Mouse (Mus musculus): ENCODE measurements around the gene Dscaml1. TPM values are rescaled to one million over a fixed set of nuclear protein-coding genes. Genes with fewer than 3 reads are reported as not detected.

Dscaml1 gene
- polyA plus RNA-seq, 2 experiments = not detected

DNA sequence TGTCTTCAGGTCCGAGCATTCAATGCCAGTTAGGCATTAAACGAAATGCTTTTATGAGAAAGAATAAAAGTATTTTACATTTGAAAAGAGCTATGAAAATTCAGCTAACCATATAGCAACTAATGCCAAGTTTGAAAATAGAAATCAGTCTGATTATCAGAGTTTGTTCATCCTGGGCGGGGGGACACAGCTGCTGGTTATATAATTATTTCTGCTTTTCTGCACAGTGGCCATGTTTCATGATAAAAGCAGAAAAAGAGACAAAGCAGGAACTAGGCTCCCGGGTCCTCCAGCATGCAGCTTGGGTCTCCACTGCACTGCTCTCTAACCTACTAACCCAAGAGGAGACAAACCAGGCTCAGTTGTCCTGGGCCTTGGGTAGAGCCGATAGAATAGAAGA is 143.9 kb downstream of the Dscaml1 start:
- TF ChIP-seq CTCF (IDR thresholded peaks at IDR 0.05; ENCODE audit: low read depth) = no peak
- TF ChIP-seq EP300 (IDR thresholded peaks at IDR 0.05; ENCODE audit: low read depth) = no peak
- no peaks in the 10 kb centered on the region for H3K27me3 ChIP-seq (ENCODE audit: control insufficient read depth, insufficient read depth, low read length)
- DNase-seq (ENCODE audit: low read depth in 3 of 3, low spot score in 3 of 3) (no peak), ATAC-seq (ENCODE audit: insufficient read depth) (no peak)
- H3K36me3 ChIP-seq (replicated peaks; ENCODE audit: control insufficient read depth, insufficient read depth, low read depth) = no peaks in the 10 kb centered on the region
- H3K4me2 ChIP-seq (ENCODE audit: low read depth) = no peak overlapping the region
- H3K4me3 ChIP-seq (ENCODE audit: insufficient read depth in 1 of 2, low read depth in 2 of 2, low read length in 2 of 2) = no peak overlapping the region
- 54% methylated on average over 5 of the region's 5 CpGs for WGBS (ENCODE audit: insufficient replicate concordance)
- H3K27ac ChIP-seq = no peak overlapping the region
- no peaks in the 10 kb centered on the region for H3K9me3 ChIP-seq (ENCODE audit: control insufficient read depth, low read length)
- no peaks in the 10 kb centered on the region for H3K4me1 ChIP-seq (replicated peaks; ENCODE audit: control insufficient read depth in 2 of 2, insufficient read depth in 2 of 2, low read length in 1 of 2)
- no peak overlapping the region for H3K9ac ChIP-seq (replicated peaks)

DNA sequence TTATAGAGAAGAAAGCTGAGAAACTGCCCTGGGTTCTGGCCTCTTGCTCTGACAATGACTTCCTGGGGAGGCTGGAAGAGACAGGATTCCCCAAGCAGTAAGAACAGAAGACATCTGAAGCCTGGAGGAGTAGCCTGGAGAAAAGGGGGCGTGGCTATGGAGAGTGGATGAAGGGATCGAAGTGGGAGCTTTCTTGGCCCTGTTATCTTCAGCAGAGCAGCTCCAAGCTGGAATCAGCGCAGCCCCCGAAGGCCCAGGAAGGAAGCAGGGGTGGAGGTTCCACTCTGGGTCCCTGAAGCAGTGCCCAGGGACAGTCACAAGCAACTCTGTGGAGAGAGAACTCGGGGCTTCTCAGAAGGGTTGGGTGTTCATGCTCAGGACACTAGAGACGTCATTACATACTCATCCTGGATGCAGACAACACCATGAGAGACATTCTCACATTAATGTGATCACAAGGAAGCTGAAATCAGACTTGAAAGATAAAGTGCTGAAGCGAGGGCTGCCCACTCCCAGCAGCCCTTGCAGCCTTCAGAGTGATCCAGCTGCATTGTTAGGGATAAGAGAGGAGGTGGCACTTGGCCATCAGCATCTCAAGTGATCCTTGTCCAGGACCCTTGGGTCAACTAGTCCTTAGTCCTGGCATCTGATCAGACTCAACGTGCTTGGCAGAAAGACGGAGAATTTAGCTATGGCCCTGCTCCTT is 146.5 kb downstream of the Dscaml1 start:
- Histone ChIP-seq H3K27me3 (ENCODE audit: control insufficient read depth, insufficient read depth, low read length) (no peaks in the 10 kb centered on the region), H3K4me3 (ENCODE audit: insufficient read depth in 1 of 2, low read depth in 2 of 2, low read length in 2 of 2) (no peak overlapping the region), H3K36me3 (replicated peaks; ENCODE audit: control insufficient read depth, insufficient read depth, low read depth) (no peaks in the 10 kb centered on the region), H3K9me3 (ENCODE audit: control insufficient read depth, low read length) (no peaks in the 10 kb centered on the region), H3K27ac (no peak overlapping the region), H3K4me2 (ENCODE audit: low read depth) (no peak overlapping the region), H3K4me1 (replicated peaks; ENCODE audit: control insufficient read depth in 2 of 2, insufficient read depth in 2 of 2, low read length in 1 of 2) (no peaks in the 10 kb centered on the region), H3K9ac (replicated peaks) (no peak overlapping the region)
- no peak for DNase-seq (ENCODE audit: low read depth in 3 of 3, low spot score in 3 of 3)
- 25% methylated on average over 9 of the region's 9 CpGs for WGBS (ENCODE audit: insufficient replicate concordance)
- ATAC-seq (ENCODE audit: insufficient read depth) = no peak
- TF ChIP-seq EP300 (IDR thresholded peaks at IDR 0.05; ENCODE audit: low read depth) (no peak), CTCF (IDR thresholded peaks at IDR 0.05; ENCODE audit: low read depth) (no peak)

DNA sequence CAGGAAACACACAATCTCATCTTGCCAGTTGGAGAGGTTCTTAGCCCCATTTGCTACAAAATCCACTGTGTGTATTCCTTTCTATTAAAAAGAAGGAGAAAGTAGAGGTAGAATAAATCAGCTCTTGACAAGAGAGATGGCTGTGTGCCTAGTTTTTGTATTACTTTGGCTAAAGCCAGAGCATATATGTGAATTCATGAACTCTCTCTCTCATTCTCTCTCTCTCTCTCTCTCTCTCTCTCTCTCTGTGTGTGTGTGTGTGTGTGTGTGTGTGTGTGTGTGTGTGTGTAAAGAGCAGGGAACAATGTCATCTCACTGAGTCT is 147.0 kb downstream of the Dscaml1 start:
- Histone ChIP-seq H3K9me3 (ENCODE audit: control insufficient read depth, low read length) (no peaks in the 10 kb centered on the region), H3K4me3 (ENCODE audit: insufficient read depth in 1 of 2, low read depth in 2 of 2, low read length in 2 of 2) (no peak overlapping the region), H3K9ac (replicated peaks) (no peak overlapping the region), H3K36me3 (replicated peaks; ENCODE audit: control insufficient read depth, insufficient read depth, low read depth) (no peaks in the 10 kb centered on the region), H3K4me1 (replicated peaks; ENCODE audit: control insufficient read depth in 2 of 2, insufficient read depth in 2 of 2, low read length in 1 of 2) (no peaks in the 10 kb centered on the region), H3K4me2 (ENCODE audit: low read depth) (no peak overlapping the region), H3K27me3 (ENCODE audit: control insufficient read depth, insufficient read depth, low read length) (no peaks in the 10 kb centered on the region), H3K27ac (no peak overlapping the region)
- ATAC-seq (ENCODE audit: insufficient read depth) = no peak
- no peak for DNase-seq (ENCODE audit: low read depth in 3 of 3, low spot score in 3 of 3)
- TF ChIP-seq EP300 (IDR thresholded peaks at IDR 0.05; ENCODE audit: low read depth) (no peak), CTCF (IDR thresholded peaks at IDR 0.05; ENCODE audit: low read depth) (no peak)

- Histone ChIP-seq H3K4me3 (ENCODE audit: insufficient read depth in 1 of 2, low read depth in 2 of 2, low read length in 2 of 2) (no peak overlapping the region), H3K27me3 (ENCODE audit: control insufficient read depth, insufficient read depth, low read length) (no peaks in the 10 kb centered on the region), H3K36me3 (replicated peaks; ENCODE audit: control insufficient read depth, insufficient read depth, low read depth) (no peaks in the 10 kb centered on the region), H3K4me1 (replicated peaks; ENCODE audit: control insufficient read depth in 2 of 2, insufficient read depth in 2 of 2, low read length in 1 of 2) (no peaks in the 10 kb centered on the region), H3K9me3 (ENCODE audit: control insufficient read depth, low read length) (no peaks in the 10 kb centered on the region), H3K27ac (no peak overlapping the region), H3K4me2 (ENCODE audit: low read depth) (no peak overlapping the region), H3K9ac (replicated peaks) (no peak overlapping the region)
- ATAC-seq (ENCODE audit: insufficient read depth) (no peak), DNase-seq (ENCODE audit: low read depth in 3 of 3, low spot score in 3 of 3) (no peak)
- TF ChIP-seq EP300 (IDR thresholded peaks at IDR 0.05; ENCODE audit: low read depth) (no peak), CTCF (IDR thresholded peaks at IDR 0.05; ENCODE audit: low read depth) (no peak)
- 51% methylated on average over 8 of the region's 8 CpGs for WGBS (ENCODE audit: insufficient replicate concordance)
Measured at GRCm38 (mm10) chr9:45574021-45574420, 147.6 kb downstream of the Dscaml1 start.

- no peaks in the 10 kb centered on the region for H3K9me3 ChIP-seq (ENCODE audit: control insufficient read depth, low read length)
- ATAC-seq (ENCODE audit: insufficient read depth) = no peak
- H3K9ac ChIP-seq (replicated peaks) = no peak overlapping the region
- H3K27ac ChIP-seq = no peak overlapping the region
- no peak overlapping the region for H3K4me3 ChIP-seq (ENCODE audit: insufficient read depth in 1 of 2, low read depth in 2 of 2, low read length in 2 of 2)
- no peaks in the 10 kb centered on the region for H3K36me3 ChIP-seq (replicated peaks; ENCODE audit: control insufficient read depth, insufficient read depth, low read depth)
- 55% methylated on average over 16 of the region's 16 CpGs for WGBS (ENCODE audit: insufficient replicate concordance)
- no peaks in the 10 kb centered on the region for H3K27me3 ChIP-seq (ENCODE audit: control insufficient read depth, insufficient read depth, low read length)
- TF ChIP-seq EP300 (IDR thresholded peaks at IDR 0.05; ENCODE audit: low read depth) (no peak), CTCF (IDR thresholded peaks at IDR 0.05; ENCODE audit: low read depth) (no peak)
- DNase-seq (ENCODE audit: low read depth in 3 of 3, low spot score in 3 of 3) = no peak
- H3K4me1 ChIP-seq (replicated peaks; ENCODE audit: control insufficient read depth in 2 of 2, insufficient read depth in 2 of 2, low read length in 1 of 2) = no peaks in the 10 kb centered on the region
- H3K4me2 ChIP-seq (ENCODE audit: low read depth) = no peak overlapping the region
Measured at GRCm38 (mm10) chr9:45580069-45580795, 153.8 kb downstream of the Dscaml1 start.
